Mouse (Mus musculus): Measurements from ENCODE around the gene Sh2d3c.

Gene Sh2d3c

GRCm38 (mm10) chr2:32757056-32757845 lies 36.4 kb downstream of the Sh2d3c start, which contains the start of gene Tor2a:
Gene Tor2a (plus strand): TSS chr2:32757234.
- DNase-seq (ENCODE audit: low spot score), result peak; percentile 96

GRCm38 (mm10) chr2:32758503-32758902 lies 37.6 kb downstream of the Sh2d3c start:
- DNase-seq (ENCODE audit: low spot score), result no peak

DNA sequence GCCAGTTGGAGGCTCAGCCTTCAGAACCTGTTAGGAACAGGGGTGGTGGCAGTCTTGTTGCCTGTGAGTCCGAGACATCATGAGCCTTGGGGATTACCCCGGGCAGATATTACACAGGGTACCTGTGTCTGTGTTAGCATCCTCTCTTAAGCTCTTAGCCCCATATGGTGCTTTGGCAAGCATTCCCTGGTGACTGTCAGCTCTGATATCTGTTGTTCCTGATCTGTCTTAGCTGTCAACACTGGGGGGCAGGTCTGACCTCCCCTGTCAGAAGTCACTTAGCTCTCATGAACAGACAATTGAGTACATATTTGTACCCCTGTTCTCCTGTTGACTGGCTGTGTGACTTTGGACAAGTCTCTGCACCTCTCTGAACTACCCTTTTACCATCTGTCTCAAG lies 38.1 kb downstream of the Sh2d3c start:
- DNase-seq (ENCODE audit: low spot score), result no peak

GRCm38 (mm10) chr2:32761361-32761760 lies 40.5 kb downstream of the Sh2d3c start:
- DNase-seq (ENCODE audit: low spot score), result no peak

- DNase-seq (ENCODE audit: low spot score), result no peak
These were observed 41.0 kb downstream of the Sh2d3c start for GRCm38 (mm10) chr2:32761859-32762258.

GRCm38 (mm10) chr2:32763353-32763752 lies 42.5 kb downstream of the Sh2d3c start:
- DNase-seq (ENCODE audit: low spot score), result no peak

DNA sequence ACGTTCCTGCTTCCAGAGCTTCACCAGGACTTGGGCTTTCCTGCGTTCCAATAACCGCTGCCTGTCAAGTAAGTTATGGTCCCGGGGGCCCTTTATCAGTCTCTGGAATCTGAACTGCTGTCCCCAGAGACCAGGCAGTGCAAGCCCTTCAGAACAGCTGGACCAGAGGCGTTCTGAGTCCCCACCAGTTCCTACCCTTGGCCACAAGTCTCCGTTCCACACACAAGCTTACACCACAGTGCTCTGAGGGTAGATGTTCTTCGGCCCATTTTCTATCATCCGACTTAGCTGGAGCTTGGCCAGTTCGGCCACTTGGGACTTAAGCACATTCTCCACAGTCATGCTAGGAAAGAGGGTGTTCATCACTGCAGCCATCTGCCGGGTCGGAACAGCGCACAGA lies 46.4 kb downstream of the Sh2d3c start:
- no peak for DNase-seq (ENCODE audit: low spot score)

DNA sequence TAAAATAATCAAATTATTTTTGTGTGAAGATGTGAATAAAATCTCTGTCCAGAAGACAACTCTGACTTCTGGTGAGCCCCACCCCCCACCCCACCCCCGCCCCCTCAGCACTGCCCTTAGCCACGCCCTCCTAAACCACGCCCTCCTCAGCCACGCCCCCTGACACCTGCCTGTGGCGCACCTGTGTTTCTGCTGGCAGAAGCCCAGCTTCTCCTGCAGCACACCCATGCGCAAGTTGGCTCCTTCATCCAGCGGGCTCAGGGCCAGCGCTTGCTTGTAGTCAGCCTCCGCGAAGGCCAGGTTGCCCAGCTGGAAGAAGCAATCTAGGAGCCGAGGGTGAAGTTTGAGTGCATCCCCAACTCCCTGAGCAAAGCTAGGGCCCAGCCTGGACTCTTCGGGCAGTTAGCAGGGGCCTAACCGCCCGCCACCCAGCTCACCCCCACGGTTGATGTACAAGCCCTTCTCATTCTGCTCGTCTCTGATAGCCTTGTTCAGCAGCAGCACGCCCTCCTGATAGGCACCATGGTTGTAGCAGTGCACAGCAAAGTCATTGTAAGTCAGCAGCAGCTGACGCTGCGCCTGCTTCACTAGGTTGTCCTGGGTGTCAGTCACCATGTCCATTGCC lies 47.9 kb downstream of the Sh2d3c start:
- DNase-seq (ENCODE audit: low spot score), result no peak

DNA sequence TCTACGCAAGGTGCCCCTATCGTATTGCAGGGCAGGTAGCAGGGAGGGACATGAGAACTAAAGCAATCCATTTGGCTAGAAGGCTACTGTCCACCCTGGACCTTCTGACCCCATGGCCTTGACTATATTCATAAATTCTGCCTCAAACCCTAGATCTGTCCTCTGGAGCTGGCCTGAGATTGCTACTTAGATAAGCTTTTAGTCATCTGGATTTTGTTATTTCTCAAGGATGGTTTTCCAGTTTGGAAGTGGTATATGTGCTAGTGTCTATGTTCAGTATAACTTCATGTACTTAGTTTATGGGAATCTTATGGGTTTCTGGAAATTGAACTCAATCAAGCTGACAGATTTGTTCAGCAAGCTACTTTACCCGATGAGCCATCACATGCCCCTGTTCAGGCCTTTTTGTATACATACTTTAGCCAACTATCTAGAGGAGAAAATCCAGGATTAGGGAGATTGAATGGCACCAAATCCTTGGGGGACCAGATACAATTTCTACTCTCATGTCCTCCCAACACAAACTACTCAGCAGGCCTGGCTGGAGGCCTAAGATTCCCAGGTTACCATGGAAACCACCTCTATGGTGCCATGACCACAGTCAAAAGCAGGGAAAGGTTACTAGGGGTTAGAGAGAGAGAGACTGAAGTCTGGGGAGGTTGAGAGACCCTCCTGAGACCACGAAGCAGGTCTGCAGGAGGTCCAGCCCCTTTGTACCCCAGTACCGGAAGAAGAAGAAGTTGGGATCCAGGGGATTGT lies 48.7 kb downstream of the Sh2d3c start:
- no peak for DNase-seq (ENCODE audit: low spot score)

DNA sequence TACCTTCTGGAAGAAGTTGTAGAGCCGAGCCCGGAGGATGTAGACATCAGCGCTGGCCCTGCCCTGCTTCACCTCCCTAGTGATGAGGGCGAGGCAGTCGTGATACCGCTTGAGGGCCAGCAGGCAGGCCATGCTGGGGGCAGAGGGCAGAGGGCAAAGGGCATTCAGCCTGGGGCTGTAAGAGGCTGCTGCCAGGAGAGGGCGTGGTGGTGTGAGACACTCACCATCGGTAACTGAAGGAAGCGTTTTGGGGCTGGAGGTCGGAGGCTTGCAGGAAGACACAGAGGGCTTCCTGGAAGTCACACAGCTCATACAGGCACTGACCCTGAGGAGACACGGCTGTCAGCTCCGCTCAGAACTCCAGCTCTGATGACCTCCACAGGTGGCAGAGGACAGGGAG lies 51.0 kb downstream of the Sh2d3c start:
- DNase-seq (ENCODE audit: low spot score), result no peak

DNA sequence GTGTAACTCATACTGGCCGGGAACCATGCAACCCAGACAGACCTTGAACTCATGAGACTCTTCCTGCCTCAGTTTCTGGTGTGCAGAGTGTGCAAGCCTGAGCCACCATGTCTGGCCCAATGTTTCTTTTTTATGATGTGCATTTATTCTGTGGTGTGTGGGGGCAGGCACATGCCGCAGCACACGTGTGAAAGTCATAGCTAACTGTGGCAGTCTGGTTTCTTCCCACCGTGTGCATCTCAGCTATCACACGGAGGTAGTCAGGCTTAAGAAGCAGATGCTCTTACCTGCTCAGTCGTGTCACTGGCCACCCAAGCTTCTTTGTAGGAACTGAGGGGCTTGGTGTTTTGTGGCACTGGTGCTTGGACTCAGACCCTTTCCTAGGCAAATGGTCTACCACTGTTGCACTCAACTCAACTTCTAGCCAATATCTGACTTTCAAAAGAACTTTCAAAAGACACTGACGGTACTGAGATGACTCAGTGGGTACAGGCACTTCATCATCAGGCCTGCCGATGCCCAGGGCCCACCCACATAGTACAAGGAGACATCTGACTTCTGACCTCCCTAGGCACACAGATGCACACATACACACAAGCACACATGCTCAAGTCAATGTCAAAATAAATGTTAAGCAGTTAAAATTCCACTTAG lies 51.9 kb downstream of the Sh2d3c start:
- no peak for DNase-seq (ENCODE audit: low spot score)

DNA sequence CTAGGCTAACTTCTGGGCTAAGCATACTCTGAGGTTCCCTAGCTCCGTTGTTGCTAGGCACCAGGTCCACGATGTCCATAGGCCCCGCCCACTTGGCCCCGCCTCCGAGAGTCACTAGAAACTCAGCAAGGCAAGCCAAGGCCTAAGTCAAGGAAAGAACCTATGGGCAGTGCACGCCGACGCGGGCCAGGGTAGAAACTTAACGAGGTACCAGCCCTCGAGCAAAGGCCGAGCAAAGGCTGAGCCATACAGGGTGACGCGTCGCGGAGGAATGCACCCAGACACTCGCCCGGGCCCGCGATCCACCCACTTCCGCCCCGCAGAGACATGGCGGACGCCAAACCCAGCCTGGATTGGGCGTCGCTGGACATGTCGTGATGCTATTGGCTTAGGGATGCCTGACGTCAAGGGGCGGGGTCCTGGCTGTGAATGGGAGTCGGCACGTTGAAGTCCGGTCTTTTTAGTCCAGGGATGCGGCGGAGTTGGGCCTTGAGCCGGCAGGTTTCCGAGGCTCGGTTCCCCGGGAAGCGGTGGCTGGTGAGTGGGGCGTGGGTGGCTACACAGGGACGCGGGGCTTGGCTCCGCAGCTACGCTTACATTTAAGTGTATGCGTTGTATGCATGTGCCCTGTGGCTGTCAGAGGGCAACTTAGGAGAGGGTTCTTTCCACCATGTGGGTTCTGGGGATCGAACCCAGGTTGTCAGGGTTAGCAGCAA lies 54.7 kb downstream of the Sh2d3c start, which contains the start of the genes Ttc16 and Ptrh1:
Gene Ttc16 (minus strand): TSS at position 275 of the 716 bp plus-strand sequence.
Gene Ptrh1 (plus strand): TSS at position 428 of the 716 bp plus-strand sequence.
- DNase-seq (ENCODE audit: low spot score), result peak; percentile 95

GRCm38 (mm10) chr2:32776192-32776591 lies 55.3 kb downstream of the Sh2d3c start:
- DNase-seq (ENCODE audit: low spot score), result no peak

DNA sequence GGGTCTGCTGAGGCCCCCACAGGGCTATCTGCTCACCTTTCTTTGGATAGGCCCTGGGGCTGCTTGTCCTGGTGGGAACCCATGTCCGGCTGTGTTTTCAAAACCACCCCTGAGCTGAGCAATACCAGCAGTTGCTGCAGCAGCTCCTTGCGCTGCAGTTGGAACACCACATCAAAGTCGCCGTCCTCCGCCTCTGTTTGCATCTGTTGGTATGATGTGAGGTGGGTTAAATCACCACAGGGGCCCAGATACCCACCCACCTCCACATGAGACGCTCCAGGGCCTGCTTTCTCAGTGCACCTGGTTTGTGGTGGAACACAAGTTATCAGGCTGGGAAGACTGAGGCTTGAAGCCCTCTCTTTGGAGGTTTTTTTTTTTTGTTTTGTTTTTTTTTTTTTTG lies 57.2 kb downstream of the Sh2d3c start:
- DNase-seq (ENCODE audit: low spot score), result no peak

GRCm38 (mm10) chr2:32779131-32779530 lies 58.3 kb downstream of the Sh2d3c start:
- DNase-seq (ENCODE audit: low spot score), result peak; percentile 43

DNA sequence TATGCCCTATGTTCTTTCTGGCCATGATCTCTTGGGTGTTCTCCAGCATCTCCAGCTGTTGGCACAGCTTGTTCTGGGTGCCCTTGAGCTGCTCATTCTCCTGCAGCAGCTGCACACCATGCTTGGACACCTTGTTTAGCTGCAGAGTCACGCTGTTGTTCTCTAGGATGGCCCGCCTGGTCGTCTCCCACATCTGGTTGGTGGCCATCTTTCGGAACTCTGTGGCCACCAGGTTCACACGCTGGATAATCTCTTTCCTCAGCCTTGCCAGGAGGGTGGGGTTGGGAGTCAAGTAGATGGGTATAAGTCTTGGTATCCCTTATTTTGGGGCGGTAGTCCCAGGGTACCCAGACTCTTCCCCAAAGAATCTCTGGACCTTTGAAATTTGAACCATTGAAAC lies 58.9 kb downstream of the Sh2d3c start:
- no peak for DNase-seq (ENCODE audit: low spot score)

- no peak for DNase-seq (ENCODE audit: low spot score)
These were observed 60.9 kb downstream of the Sh2d3c start for GRCm38 (mm10) chr2:32781710-32782109.

GRCm38 (mm10) chr2:32784048-32784681 lies 63.3 kb downstream of the Sh2d3c start, which contains the start of gene Cfap157:
Gene Cfap157 (minus strand): TSS chr2:32784428.
- no peak for DNase-seq (ENCODE audit: low spot score)

- no peak for DNase-seq (ENCODE audit: low spot score)
These were observed 66.3 kb downstream of the Sh2d3c start for GRCm38 (mm10) chr2:32787176-32787575.

DNA sequence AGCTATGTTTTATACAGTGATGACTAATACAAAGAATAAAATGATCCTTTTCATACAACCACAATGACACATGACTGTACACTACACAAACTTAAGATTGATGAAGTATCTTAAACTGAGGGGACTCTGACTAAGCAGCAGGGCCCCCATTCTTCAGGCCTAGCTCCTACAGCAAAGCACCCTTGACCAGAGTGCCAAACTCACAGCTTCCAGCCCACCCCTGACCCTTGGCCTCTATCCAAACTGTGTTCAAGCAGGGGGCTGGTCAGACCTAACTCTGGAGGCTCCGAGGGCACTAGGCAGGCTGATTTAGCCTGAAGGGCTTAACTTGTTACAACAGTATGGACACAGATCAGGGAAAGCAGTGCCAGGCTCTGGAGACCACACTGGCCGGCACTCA lies 67.7 kb downstream of the Sh2d3c start:
- no peak for DNase-seq (ENCODE audit: low spot score)

GRCm38 (mm10) chr2:32791297-32791696 lies 70.4 kb downstream of the Sh2d3c start:
- no peak for DNase-seq (ENCODE audit: low spot score)

All from ovary, adult 18-20 months (tissue).